Mouse (Mus musculus): ENCODE results near the gene Nbea. TPM values are rescaled to one million over a fixed set of nuclear protein-coding genes. Genes with fewer than 3 reads are reported as not detected.
"Not testable (repeated sequence)": the region's sequence is repeated elsewhere in the genome, so short reads cannot be mapped to it uniquely, and the experiment has no call there.

The Nbea gene
- polyA plus RNA-seq, 1 experiment from 2014 or later: 0.03 TPM

DNA sequence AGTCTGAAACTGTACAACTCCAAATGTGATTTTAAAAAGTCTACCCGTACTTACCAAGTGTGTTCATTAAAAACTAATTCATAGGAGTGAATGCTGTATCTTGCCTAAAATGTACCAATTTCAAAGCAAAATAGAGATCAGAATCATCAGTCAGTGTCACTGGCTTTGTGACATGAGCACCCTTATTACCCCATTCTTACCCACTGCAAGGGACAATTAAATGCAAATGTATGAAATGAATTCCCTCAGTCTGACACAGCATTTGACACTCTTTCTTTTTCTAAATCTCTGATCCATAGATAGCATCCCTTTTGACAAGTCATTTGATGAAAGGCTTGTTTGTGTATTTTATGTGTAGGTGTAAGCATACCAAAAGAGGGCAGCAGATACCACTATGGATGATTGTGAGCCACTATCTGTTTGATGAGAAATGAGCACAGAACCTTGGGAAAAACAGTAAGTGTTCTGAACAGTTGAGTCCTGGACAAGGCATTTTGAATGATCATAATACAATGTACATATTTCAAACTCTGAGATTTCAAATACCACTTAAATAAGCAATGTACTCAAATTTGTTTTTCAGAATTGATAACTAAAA, 104.4 kb downstream of the Nbea start:
- Histone ChIP-seq H3K4me3 (ENCODE audit: inconsistent target) (no peak overlapping the region), H3K36me3 (ENCODE audit: inconsistent target) (no peaks in the 10 kb centered on the region), H3K27ac (no peak overlapping the region), H3K79me2 (ENCODE audit: inconsistent target) (no peaks in the 10 kb centered on the region)
- WGBS (ENCODE audit: missing documents): 93% methylated on average over 1 of the region's 1 CpGs

- no peaks in the 10 kb centered on the region for H3K79me2 ChIP-seq (ENCODE audit: inconsistent target)
- 80% methylated on average over 6 of the region's 6 CpGs for WGBS (ENCODE audit: missing documents)
- no peak overlapping the region for H3K27ac ChIP-seq
- no peak overlapping the region for H3K4me3 ChIP-seq (ENCODE audit: inconsistent target)
- no peaks in the 10 kb centered on the region for H3K36me3 ChIP-seq (ENCODE audit: inconsistent target)
These were observed 115.7 kb downstream of the Nbea start for GRCm38 (mm10) chr3:56067849-56068248.

- WGBS (ENCODE audit: missing documents): 79% methylated on average over 1 of the region's 1 CpGs
- Histone ChIP-seq H3K4me3 (ENCODE audit: inconsistent target) (no peak overlapping the region), H3K79me2 (ENCODE audit: inconsistent target) (no peaks in the 10 kb centered on the region), H3K36me3 (ENCODE audit: inconsistent target) (no peaks in the 10 kb centered on the region), H3K27ac (no peak overlapping the region)
These were observed 117.0 kb downstream of the Nbea start for GRCm38 (mm10) chr3:56066360-56067040.

DNA sequence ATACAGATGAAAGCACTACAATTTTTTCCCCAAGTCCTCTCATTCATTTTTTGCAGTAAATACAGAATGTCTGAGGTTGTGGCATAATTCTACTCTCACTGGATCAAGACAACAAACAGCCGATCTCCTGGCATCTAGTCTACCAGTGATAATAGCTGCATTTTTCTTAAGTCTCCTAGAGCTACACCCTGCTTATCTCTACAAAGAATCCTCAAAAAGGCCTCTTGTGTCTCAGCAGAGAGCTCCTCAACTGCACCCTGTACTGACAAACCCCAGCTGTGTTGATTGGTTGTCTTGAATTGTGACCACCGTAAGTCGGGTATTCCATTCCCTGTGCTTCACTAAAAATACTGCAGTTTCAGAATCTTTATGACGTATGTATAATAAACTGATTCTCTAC, 118.3 kb downstream of the Nbea start:
- Histone ChIP-seq H3K27ac (no peak overlapping the region), H3K36me3 (ENCODE audit: inconsistent target) (no peaks in the 10 kb centered on the region), H3K79me2 (ENCODE audit: inconsistent target) (no peaks in the 10 kb centered on the region), H3K4me3 (ENCODE audit: inconsistent target) (no peak overlapping the region)
- WGBS (ENCODE audit: missing documents): 93% methylated on average over 4 of the region's 4 CpGs

GRCm38 (mm10) chr3:56045659-56046336, 137.7 kb downstream of the Nbea start:
- Histone ChIP-seq H3K27ac (no peak overlapping the region), H3K4me3 (ENCODE audit: inconsistent target) (no peak overlapping the region), H3K36me3 (ENCODE audit: inconsistent target) (no peaks in the 10 kb centered on the region), H3K79me2 (ENCODE audit: inconsistent target) (no peaks in the 10 kb centered on the region)
- 72% methylated on average over 5 of the region's 5 CpGs for WGBS (ENCODE audit: missing documents)

DNA sequence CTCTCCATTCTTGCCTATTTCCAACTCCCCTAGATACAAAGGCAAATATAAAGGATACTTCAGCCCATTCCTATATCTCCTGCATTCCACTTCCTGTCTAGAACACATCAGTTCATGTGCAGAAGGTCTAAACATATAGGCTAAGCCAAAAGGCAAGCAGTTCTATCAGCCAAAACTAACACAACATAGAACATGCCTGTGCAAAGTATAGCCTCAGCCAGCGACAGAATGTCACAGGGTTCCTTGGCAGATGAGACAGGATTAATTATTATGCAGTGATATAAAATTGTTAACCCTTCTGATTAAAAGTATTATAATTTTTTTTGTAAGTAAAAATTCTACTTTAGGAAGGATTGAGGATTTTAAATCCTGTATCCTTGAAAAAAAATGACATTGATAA, 140.4 kb downstream of the Nbea start:
- H3K4me3 ChIP-seq (ENCODE audit: inconsistent target): no peak overlapping the region
- H3K79me2 ChIP-seq (ENCODE audit: inconsistent target): no peaks in the 10 kb centered on the region
- WGBS (ENCODE audit: missing documents): 84% methylated on average over 1 of the region's 1 CpGs

DNA sequence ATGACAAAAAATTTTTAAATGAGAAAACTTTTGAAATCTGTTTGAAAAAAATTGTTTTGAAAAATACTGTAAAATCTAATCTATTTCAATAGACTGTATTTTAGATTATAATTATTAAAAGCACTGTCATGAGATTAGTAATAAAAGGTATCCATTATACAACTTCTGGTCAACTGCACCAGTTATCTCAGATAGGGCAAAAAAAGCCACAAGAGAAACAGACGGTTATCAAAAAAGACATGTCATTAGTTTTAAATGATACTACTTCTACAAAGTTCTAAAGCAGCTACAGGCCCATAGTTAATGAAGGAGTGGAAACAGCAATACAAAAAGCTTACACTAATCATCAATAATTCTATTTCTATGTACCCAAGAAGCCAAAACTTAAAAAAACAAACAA, 144.0 kb downstream of the Nbea start:
- Histone ChIP-seq H3K27ac (no peak overlapping the region), H3K79me2 (ENCODE audit: inconsistent target) (no peaks in the 10 kb centered on the region), H3K4me3 (ENCODE audit: inconsistent target) (no peak overlapping the region), H3K36me3 (ENCODE audit: inconsistent target) (no peaks in the 10 kb centered on the region)
- WGBS (ENCODE audit: missing documents): 86% methylated on average over 1 of the region's 1 CpGs

More for the DNA sequence above, 140.4 kb downstream of the Nbea start:
- no peak overlapping the region for H3K27ac ChIP-seq
- H3K36me3 ChIP-seq (ENCODE audit: inconsistent target): no peaks in the 10 kb centered on the region

DNA sequence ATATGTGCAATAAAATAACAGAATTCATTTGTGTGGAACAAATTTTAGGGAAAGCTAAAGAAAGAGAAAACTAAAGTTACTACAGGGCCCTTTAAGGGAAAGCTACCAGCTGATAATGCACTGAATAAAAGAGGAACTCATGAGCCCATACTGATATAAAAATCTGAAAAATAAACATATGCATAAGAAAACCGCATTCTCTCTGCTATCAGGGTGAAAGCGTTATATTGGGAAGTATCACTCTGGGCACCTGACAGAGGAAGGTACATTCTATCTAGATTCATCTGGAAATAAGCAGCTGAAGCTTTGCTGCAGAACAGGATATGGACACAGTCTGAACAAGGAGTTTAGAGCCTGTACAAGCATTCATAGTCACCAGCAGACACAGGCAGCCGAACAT, 148.9 kb downstream of the Nbea start:
- Histone ChIP-seq H3K36me3 (ENCODE audit: inconsistent target) (no peaks in the 10 kb centered on the region), H3K79me2 (ENCODE audit: inconsistent target) (no peaks in the 10 kb centered on the region), H3K27ac (no peak overlapping the region), H3K4me3 (ENCODE audit: inconsistent target) (no peak overlapping the region)
- WGBS (ENCODE audit: missing documents): 82% methylated on average over 3 of the region's 3 CpGs

DNA sequence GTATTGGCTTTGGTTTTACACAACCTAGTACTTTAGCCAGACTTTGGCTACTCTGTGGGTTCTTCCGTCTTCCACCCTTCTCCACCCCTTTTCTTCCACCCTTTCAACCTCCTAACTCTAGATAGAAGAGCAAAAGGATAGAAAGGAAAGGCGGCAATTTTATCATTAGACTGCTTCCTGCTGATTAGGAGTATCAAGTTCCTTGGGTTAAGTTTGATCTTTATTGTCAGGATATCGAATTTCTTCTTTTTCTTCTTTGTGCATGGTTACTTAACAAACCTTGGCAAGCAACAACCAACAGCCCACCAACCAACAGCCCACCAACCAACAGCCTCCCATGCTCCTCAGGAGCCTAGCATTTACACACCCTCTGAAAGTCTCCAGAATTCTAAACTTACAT, 165.0 kb downstream of the Nbea start:
- Histone ChIP-seq H3K36me3 (ENCODE audit: inconsistent target) (no peaks in the 10 kb centered on the region), H3K4me3 (ENCODE audit: inconsistent target) (no peak overlapping the region), H3K79me2 (ENCODE audit: inconsistent target) (no peaks in the 10 kb centered on the region), H3K27ac (no peak overlapping the region)
- 82% methylated on average over 3 of the region's 3 CpGs for WGBS (ENCODE audit: missing documents)

GRCm38 (mm10) chr3:56011132-56011531, 172.4 kb downstream of the Nbea start:
- no peak overlapping the region for H3K27ac ChIP-seq
- no peaks in the 10 kb centered on the region for H3K79me2 ChIP-seq (ENCODE audit: inconsistent target)
- 94% methylated on average over 3 of the region's 3 CpGs for WGBS (ENCODE audit: missing documents)
- H3K4me3 ChIP-seq (ENCODE audit: inconsistent target): no peak overlapping the region
- no peaks in the 10 kb centered on the region for H3K36me3 ChIP-seq (ENCODE audit: inconsistent target)

DNA sequence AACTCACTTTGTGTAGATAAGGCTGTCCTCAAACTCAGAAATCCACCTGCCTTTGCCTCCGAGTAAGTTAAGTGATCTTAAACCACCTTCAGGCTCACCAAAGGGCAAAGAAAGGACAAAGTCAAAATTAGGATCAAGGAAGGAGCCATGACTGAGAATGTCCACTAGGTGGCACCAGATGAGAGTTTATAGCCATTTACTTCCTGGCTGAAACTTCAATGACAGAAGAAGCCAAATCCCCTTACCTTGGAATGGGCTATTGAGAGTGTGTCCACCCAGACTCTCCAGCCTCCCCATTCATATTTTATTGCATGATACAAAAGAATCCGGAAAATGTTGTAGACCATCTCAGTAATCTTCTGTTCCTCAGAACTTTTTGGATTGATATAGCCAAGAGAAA, 175.5 kb downstream of the Nbea start:
- Histone ChIP-seq H3K79me2 (ENCODE audit: inconsistent target) (no peaks in the 10 kb centered on the region), H3K36me3 (ENCODE audit: inconsistent target) (no peaks in the 10 kb centered on the region), H3K27ac (no peak overlapping the region), H3K4me3 (ENCODE audit: inconsistent target) (no peak overlapping the region)
- WGBS (ENCODE audit: missing documents): 22% methylated on average over 2 of the region's 2 CpGs

DNA sequence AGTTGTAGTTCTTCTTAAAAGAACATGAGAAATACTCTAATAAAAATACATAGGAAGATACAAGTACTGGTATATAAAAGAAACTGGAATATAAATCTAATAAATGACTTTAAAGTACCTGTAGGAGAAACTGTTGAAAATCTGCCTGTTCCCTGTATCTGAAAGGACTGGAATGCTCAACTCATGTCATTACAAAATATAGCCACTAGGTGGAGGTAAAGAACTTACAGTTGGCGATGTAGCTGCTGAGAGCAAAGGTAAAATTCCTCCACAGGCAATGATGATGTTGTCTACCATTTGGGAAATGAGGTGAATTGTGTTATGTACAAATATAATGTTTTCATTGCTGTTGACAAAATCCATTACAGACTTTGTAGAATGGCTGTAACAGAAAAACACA, 183.2 kb downstream of the Nbea start:
- no peak overlapping the region for H3K27ac ChIP-seq
- whole genome bisulfite sequencing (ENCODE audit: missing documents): 6% methylated on average over 1 of the region's 1 CpGs
- H3K79me2 ChIP-seq (ENCODE audit: inconsistent target): no peaks in the 10 kb centered on the region
- no peak overlapping the region for H3K4me3 ChIP-seq (ENCODE audit: inconsistent target)
- no peaks in the 10 kb centered on the region for H3K36me3 ChIP-seq (ENCODE audit: inconsistent target)

- Histone ChIP-seq H3K36me3 (ENCODE audit: inconsistent target) (no peaks in the 10 kb centered on the region), H3K27ac (no peak overlapping the region), H3K79me2 (ENCODE audit: inconsistent target) (no peaks in the 10 kb centered on the region), H3K4me3 (ENCODE audit: inconsistent target) (no peak overlapping the region)
- WGBS (ENCODE audit: missing documents): 40% methylated on average over 2 of the region's 2 CpGs
These were observed 205.1 kb downstream of the Nbea start for GRCm38 (mm10) chr3:55978361-55978760.

DNA sequence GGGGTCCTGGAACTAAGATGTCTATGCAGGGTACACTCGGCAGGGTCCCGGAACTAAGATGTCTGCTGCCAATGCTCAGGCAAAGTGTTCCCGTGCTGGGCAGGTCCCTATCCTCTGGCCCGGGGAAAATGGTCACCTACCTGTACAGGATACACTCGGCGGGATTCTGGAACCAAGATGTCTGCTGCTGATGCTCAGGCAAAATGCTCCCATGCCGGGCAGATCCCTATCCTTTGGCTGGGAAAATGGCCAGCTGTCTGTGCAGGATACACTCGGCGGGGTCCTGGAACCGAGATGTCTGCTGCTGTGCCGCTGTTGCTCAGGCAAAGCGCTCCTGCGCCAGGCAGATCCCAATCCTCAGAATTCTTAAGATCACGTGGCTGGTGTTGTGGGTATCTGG, 206.5 kb downstream of the Nbea start:
- not testable (repeated sequence) for H3K27ac ChIP-seq; H3K79me2 ChIP-seq (ENCODE audit: inconsistent target); H3K36me3 ChIP-seq (ENCODE audit: inconsistent target); H3K4me3 ChIP-seq (ENCODE audit: inconsistent target)
- 96% methylated on average over 10 of the region's 14 CpGs for WGBS (ENCODE audit: missing documents)

DNA sequence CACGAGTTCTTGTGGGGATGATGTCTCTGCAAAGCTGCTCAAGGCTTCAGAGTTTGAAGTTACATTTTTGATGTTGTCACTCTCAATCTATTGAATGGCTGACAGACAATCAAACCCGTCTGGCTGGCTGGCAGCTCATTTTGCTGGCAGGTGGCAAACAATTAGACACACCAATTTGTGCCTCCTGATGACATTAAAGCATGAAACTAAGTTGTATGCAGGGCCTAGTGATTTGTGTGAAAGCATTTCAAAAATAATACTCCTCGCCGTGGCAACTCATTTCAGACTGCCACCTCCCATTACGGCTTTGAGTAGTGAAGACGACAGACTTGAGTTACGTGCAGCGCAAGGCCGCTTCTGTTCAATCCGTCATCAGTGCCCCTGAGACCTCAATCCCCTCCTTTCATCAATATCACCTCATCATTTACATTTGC, 217.8 kb downstream of the Nbea start:
- WGBS (ENCODE audit: missing documents): 92% methylated on average over 10 of the region's 10 CpGs
- Histone ChIP-seq H3K79me2 (ENCODE audit: inconsistent target) (no peaks in the 10 kb centered on the region), H3K27ac (no peak overlapping the region), H3K36me3 (ENCODE audit: inconsistent target) (no peaks in the 10 kb centered on the region), H3K4me3 (ENCODE audit: inconsistent target) (no peak overlapping the region)

Data from macrophage (primary cell).